Mouse (Mus musculus): ENCODE measurements at regions not wholly inside any gene's neighbourhood (a gene's known extent, or its start where the extent isn't known, plus 50 kb on each side); places are given as distances from the start of the nearest gene placed in this dataset.

- no peak for TF ChIP-seq POLR2A (IDR thresholded peaks at IDR 0.05; ENCODE audit: low read depth, low read length)
- TF ChIP-seq CTCF (IDR thresholded peaks at IDR 0.05; ENCODE audit: borderline replicate concordance, insufficient read depth, low read length), result no peak
These were observed 72.0 kb upstream of the Dph5 start for GRCm38 (mm10) chr3:115815571-115816156.
